Mouse (Mus musculus): ENCODE results near the gene Gm28305. TPM values are rescaled to one million over a fixed set of nuclear protein-coding genes. Genes with fewer than 3 reads are reported as not detected.

Gm28305 gene
- polyA plus RNA-seq, 1 experiment from 2014 or later = not detected

DNA sequence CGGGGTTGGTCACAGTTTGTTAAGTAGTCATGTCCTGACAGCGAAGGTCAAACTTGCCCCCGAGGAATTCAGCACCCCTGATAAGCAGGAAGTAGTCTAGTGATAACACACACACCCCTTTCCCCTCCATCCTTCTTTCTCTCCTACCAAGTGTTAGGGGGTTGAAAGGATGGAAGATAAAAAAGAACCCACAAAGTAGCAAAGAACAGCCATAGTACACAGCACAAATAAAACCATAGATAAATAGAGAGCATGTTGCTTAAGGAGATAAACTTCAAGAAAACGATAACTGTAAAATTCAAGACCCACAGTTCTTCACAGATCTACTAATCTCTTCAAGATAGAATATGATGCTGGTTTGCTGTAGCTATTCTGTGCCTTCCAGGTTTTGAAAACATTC, 29.8 kb downstream of the Gm28305 start:
- DNase-seq (ENCODE audit: low spot score) = no peak

DNA sequence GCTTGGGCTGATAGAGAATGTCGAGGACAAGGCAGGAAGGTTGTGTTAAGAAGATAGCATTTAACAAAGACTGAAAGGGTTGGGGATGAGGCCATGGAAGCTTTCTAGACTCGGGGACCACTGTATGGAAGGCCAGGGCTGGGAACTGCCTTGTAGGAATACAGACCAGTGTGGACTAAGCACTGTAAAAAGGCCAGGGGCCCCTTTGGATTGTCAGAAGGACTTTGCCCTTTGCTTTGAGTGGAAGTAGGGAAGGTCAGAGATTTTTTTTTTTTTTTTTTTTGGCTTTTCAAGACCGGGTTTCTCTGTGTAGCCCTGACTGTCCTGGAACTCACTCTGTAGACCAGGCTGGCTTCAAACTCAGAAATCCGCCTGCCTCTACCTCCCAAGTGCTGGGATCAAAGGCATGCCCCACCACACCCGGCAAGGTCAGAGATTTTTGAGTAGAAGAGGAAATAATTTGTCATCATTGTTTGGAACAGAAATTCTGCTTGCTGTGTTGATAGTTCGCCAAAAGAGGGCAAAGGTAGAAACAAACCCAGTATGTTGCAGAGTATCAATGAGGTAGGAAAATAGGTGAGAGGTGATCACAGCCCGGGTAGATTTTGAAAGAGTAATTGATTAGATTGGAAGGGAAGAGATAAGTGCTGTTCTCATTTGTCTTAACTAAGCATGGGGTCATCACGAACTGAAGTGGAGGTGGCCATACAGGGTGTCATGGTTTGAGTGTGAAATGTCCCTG, 30.6 kb downstream of the Gm28305 start:
- no peak for DNase-seq (ENCODE audit: low spot score)

DNA sequence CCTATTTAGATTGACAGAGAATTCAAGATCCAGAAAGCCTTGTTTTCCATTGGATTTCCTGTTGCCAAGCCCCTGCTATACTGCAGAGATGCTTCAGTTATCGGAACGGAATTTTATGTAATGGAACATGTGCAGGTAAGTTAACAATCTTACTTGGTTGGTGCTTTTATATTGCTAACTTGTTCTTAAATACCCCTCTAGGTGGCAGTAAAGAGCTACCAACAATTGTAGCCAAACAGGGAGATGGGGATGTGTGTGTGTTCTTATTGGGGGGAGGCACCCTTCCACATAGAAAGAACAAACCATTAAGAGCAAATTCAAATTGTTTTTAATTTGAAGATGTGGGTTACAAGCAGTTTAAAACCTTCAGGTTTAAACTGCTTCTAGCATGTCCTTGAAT, 35.3 kb downstream of the Gm28305 start:
- DNase-seq (ENCODE audit: low spot score) = peak; percentile 41

DNA sequence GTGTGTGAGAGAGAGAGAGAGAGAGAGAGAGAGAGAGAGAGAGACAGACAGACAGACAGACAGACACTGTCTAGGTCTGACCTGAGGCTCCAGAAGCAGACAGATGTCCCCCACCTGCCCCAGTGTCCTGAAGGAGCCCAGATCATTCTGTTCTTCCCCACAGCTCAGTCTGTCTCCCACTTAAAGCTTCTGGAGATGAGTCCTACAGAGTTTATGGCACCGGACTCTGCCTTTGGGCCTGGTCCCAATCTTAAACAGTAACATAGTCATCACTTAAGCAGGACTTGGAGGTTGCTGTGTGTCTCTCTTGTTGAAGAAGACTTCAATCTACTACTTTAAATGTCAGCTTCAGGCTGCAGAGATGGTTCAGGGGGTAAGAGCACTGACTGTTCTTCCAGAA, 38.3 kb downstream of the Gm28305 start:
- no peak for DNase-seq (ENCODE audit: low spot score)

DNA sequence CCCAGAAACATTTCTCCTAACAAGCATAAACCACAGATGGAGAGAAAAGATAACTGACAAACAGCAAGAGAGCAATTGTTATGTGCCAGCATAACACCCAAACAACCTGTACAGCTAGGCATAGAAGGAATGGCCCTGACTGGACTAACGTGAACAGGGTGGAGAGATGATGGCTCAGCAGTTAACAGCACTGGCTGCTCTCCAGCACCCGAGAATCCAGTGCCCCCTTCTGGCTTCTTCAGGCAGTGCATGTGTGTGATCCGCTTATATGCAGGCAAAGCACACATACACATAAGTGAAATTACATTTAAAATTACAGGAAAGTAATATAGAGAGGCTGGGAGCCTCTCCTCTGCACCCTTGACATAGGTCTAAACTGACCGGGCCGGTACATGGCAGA, 38.9 kb downstream of the Gm28305 start:
- peak; percentile 61 for DNase-seq (ENCODE audit: low spot score)

DNA sequence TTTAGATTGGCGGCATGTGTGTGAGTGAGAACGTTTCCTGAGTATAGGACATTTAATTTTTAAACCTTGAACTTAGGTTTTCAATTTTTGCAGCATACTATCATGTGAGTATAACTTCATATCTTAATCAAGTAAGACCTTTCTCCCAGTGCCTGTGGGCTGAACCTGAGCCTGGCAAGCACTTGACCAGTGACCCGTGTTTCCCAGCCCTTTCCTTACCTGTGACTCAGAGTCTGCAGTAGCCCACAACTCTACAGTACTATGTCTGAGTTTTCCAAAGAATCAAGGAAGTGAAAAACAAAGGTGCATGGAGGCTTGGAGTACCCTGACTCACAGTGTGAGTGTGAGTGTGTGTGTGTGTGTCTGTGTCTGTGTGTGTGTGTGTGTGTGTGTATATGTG, 39.6 kb downstream of the Gm28305 start:
- DNase-seq (ENCODE audit: low spot score) = no peak

DNA sequence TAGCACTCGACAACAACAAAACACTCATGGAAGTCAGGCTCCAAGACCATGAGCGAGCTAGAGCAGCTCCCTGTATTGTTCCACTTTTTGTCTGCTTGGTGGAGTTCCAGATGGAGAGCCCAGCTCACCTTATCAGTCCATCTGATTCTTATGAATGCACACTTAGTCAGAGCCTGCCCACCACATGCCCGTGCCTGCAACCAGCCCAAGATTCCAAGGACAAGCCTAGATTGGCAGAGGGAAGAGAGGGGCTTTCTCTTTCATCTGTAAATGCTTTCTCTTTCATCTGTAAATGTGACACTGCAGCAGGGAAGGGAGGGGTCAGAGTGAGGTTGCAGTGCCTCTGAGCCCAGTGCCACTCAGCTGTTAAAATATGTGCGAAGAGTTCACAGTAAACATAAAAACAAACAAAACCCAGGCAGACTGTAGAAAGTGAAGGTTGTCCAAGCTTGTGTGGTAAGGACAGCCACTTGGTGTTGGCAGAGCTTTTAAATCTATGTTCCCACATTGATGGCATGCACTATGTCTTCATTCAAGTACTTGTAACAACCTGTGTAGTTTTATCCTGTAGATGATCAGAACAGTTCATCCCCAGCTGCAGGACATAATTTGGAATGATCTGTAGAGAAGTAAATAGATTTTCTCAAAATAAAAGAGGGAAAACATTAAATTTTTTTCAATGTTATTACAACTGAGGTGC, 45.4 kb downstream of the Gm28305 start:
- DNase-seq (ENCODE audit: low spot score) = no peak

DNA sequence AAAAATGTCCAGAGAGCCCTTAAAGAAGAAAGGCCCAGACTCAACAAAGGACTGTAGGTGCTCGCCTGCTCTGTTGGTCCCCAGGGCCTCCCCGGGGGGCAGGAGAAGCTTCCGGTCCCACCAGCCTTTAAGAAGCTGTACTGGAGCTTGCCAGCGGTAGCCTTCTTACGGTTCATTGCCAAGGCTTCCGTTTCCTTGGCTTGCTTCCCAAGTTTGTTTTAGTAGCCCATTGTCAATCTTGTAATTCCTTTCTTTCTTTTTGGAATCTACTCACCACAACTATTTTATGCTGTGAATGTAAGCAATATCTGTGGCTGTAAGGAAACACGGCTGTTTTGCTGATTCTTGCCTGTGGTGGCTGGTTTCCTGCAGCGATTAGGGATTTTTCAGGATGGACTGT, 48.1 kb downstream of the Gm28305 start:
- no peak for DNase-seq (ENCODE audit: low spot score)

DNA sequence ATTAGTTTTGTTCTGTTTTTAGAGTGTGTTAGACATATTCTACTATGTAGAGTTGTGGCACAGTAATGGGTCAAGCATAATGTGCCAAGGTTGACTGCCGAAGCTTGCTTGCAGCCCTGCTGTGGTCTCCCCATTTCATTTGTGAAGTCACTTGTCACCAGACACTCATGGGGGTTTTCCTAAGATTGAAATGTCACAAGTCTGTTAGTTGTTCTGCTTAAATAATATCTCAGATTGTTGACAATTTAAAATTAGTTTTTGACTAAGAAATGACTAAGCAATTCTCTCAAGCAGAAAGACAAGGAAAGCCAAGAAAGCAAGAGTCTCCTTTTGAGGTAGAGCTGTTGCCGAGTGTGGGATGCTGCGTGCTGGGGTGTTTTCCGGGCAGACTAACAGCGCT, 52.5 kb downstream of the Gm28305 start:
- no peak for DNase-seq (ENCODE audit: low spot score)

DNA sequence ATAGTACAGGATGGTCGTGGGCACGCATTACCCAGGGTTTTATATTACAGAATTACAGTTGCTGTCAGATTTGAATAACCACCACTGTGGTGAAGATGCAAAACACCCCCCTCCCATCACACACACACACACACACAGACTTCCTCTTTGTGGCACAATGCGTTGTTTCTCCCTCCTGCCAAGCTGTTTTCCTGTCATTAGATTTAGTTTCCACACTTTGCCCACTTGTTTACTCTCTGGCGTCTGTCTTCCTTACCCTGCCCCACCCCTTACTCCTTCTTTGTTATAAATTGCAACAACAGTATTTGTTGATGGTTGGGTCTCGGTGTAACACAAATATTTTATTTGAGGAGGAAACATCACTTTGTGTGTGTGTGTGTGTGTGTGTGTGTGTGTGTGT, 57.8 kb downstream of the Gm28305 start:
- DNase-seq (ENCODE audit: low spot score) = no peak

DNA sequence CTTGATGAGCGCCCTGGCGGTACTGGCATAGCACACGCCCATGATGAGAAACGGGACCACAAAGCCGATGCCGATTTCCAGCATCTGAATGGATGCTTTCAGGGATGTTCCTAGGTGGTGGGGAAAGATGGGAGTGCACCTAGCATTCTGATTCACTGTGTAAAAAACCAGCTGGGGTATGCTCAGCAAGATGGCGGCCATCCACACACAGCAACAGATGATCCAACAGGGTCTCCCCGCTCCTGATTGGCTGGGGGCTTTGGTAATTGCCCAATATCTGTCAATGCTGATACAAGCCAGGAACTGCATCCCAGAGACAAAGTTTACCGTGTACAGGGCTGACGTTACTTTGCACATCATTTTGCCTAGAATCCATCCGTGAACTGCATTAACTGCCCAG, 58.6 kb downstream of the Gm28305 start:
- no peak for DNase-seq (ENCODE audit: low spot score)

DNA sequence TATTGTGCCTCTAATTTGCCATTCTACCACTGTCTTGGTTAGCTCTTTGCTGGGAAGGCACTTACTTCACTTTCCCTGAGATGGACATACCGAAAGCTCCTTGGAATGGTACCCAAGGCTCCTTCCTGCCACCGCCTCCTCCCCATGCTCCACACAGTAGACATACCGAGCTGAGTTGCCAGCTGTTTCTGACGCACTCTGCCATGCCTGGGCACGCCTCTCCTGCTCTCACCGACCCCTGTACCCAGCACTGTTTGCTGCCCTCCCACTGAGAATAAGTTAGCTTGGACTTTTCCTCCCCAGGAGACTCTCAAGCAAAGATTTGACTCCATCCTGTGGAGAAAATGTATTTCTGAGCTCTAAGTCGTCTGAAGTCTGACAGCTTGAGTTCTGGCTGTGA, 60.4 kb downstream of the Gm28305 start:
- no peak for DNase-seq (ENCODE audit: low spot score)

DNA sequence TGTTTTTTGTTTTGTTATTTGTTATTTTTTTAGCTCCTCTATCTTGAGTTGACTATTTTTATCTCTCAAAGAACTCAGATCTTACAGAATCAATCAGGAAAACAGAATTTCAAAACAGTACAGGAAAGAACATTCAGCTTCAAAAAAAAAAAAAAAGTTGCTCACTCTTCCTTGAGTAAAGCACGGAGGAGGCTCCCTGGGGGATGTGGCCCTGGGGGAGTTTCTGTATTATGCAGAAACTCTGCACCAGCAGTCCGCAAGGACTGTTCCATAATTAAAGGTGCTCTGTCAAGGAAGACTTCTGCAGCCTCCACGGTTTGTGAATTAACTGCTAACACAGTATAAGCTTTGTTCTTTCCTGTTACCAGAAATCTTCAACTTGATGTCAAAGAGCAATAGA, 61.0 kb downstream of the Gm28305 start:
- DNase-seq (ENCODE audit: low spot score) = no peak

DNA sequence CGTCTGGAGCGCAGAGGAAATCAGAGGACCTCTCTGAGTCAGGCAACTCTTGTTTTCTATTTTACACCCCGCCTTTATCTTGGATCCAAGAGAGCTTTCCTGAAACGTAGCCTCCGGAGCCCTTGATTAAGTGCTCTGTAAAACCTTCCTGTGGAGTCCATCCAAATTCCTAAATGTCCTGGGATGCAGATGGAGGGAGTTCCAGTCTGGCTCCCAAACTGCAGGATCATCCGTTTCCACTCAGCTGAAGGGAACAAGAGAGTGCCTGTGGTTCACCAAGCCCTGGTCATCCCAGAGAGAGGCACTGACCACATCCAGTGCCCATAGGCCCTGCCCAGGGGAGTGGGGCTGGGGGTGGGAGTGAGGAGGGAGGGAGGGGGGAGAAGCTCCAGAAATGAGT, 61.8 kb downstream of the Gm28305 start:
- no peak for DNase-seq (ENCODE audit: low spot score)

DNA sequence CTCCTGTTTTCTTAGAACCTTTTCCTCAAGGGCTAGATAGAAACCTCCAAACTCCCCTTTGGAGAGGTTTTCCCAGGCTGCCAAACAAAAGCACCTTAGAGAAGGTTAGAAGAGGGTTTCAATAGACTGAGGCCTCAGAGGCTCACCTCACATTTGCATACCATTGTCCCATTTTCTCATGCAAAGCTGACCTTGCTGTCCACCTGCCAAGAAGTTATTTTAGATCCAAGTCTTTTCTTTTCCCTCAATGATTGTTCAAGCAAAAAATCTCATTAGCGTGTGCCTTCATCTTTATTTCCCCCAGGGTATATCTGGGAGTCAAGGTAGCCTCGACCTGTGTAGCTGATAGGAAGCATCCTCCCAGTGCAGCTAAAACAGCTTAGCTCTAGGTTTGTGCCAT, 62.4 kb downstream of the Gm28305 start:
- DNase-seq (ENCODE audit: low spot score) = no peak

DNA sequence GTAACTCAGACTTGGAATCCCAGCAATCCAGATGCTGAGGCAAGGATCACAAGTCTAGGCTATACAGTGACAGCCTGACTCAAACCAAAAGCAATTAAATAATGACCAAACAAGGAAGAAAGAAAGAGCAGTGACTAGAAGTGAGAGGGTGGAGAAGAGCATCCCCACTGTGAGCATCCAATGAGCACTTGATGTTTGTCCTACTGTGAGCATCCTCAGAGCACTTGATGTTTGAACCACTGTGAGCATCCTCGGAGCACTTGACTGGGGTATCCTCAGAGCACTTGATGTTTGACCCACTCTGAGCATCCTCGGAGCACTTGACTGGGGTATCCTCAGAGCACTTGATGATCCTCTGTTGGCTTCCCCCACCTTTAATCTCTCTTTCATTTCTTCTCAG, 64.5 kb downstream of the Gm28305 start:
- no peak for DNase-seq (ENCODE audit: low spot score)

DNA sequence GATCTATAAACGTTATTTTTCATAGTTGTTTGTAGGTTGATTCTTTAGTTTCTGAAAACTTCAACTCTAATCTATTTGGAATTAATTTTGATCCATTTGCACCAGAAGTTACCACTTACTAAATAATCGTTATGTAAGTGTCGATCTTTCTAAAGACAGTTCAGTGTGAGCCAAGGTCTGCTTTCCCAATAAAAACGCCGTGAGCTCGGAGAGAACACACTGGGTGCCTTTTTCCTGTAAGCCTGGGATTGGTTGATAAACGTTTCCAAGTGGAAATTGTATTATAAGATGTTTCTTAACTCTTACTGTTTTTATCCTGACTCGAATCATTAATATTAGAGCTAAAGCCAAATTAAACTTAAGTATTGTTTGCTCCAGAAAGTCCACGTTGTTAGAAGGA, 66.5 kb downstream of the Gm28305 start:
- DNase-seq (ENCODE audit: low spot score) = no peak

DNA sequence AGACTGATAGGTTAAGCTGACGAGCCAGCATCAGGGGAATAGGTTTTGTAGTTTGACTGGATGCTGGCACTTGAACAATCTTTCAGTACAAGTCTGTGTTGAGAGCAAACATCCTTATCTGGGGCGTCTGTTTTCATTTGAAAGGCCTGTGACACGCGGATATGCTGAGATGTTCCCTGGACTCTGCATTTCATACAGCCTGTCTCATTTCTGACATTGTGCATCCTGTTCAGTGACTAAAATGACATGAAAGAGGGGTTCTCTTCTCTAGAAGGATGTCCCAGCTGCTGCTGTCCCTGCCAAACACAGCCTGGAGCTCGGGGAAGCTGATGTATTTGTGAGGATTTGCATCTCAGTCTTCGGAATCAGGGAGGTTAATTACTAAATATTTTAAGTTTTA, 67.0 kb downstream of the Gm28305 start:
- DNase-seq (ENCODE audit: low spot score) = no peak

DNA sequence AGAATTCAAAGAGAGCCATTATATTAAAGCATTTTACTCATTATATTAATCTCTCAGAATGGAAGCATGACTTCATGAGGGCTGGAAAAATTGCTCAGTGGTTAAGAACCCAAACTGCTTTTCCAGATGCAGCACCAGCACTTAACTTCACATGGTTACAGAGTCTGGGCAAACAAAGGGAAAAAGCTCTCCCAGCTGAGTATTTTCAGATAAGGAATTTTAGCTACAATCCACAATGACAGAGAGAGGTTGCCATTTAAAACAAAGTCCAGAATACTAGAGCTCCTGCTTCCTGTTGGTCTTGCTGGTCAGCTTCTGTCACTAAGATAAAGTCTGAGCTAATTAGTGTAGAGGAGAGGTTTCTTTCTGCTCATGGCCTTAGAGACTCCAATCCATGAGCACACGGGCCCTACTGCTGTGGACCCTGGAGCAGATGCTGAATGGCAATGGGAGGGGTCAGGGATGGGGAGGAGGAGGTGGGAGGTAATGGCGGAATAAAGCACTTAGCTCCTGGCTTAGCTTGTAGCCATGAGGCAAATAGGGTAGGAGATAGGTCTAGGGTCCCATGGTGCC, 68.2 kb downstream of the Gm28305 start:
- DNase-seq (ENCODE audit: low spot score) = no peak

DNA sequence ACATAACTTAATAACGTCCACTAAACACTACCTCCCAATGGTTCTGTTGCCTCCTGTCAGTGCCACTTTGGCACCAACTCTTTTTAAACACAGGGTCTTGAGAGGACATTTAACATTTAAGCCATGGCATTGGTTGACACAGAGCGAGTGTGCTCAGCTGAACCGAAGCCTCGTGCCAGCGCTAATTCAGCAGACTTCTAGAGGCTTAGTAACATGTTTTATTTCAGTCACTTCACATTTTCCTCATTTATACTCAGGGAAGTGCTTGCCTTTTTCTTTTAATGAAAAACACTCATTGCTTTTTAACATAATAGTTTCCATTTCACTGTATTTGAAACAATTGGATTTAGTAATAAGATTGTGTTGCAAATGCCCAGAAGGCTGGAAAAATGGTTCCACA, 68.7 kb downstream of the Gm28305 start:
- DNase-seq (ENCODE audit: low spot score) = no peak

DNA sequence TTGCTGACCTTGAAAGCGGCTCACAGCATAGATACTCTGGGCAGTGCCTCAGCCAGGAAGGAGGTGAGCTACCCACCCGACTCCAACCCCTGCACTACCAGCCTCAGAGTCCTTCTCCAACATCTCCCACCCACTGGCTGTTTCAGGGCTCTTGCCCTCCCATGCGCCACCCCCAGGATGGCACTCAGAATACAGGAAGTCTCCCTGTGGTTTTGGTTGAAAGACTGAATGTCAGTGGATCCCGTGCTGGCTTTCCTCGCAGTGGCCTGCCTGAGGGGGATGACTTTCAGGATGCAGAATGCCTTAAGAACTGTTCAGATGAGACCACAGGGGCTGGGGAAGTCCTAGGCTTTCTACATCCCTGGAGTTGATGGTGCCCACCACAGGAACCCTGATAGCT, 82.6 kb downstream of the Gm28305 start:
- no peak for DNase-seq (ENCODE audit: low spot score)

DNA sequence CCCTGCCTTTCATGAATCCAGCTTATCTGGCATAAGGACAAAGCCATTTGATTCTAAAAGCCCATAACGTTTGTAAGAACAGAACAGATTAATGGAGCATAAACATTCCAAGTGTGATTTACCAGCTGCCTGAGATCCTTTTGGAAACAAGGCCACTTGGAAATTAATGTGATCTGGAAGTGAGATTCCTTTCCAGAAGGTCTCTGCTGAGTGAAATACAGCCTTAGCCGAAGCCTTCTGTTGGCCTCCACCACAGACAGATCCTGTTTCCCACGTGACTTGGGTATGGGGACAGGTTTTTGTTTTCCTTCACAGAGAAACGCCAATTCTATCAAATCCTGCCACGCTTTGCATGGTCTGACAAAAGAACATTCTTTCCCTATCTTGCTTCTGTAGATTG, 83.2 kb downstream of the Gm28305 start:
- no peak for DNase-seq (ENCODE audit: low spot score)

All from thymus, postnatal 0 days (tissue).